Mouse (Mus musculus): ENCODE results near the gene Myo15b.
A peak's percentile ranks its signal among the peaks of the same experiment; 100 is the strongest.

DNA sequence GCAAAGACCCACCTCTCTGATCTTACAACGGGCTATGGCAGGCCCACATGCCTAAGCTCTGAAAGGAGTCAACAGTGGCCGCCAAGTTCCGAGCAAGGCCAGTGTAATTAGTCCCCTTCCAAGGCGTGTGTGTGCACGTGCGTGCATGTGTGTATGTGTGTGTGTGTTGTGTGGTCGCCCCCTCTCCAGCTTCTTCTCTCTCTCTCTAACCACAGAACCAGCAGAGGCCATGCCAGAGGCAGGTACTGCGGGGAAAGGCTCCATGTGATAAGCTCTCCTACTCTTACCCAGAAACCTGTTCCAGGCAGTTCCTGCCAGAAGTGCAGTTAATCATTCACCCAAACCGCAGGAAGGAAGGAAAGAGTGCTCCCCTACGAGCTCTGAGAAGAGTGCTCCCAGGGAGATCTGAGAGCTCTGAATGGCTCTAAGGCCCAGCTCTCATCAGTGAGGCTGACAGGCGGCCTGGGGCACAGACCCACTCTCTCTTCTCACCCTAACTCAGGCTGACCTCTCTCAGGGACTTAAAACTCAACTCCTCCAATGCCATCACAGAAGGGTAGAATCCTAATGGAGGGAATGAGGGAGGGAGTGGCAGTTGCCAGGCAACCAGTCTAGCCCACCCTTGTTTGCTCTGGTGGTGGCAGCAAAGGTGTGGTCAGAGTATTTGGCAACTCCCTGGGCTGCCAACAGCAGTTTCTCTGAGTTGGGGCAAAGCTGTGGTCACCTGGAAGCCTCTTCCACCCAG is 53.6 kb downstream of the Myo15b start, which contains the start of gene Smim6:
- TF ChIP-seq POLR2A (IDR thresholded peaks at IDR 0.05; ENCODE audit: low read depth, low read length) (0 out of 2 replicates have a peak, but pooled peaks have one; percentile 24), CTCF (IDR thresholded peaks at IDR 0.05; ENCODE audit: extremely low read depth, insufficient read length, insufficient replicate concordance, low read depth, low read length) (no peak)
